Mouse (Mus musculus) liver, embryonic 16.5 days (tissue): Measurements from ENCODE around the gene Fam167b. TPM values are rescaled to one million over a fixed set of nuclear protein-coding genes. Genes with fewer than 3 reads are reported as not detected.
"Not testable (repeated sequence)": the region's sequence is repeated elsewhere in the genome, so short reads cannot be mapped to it uniquely, and the experiment has no call there.

Experiments
- ATAC-seq: fragments of 200-750 bp; cut with Nextera tagmentation; 2 replicates; pipeline ENCODE4 v1.8.0; 2017; ENCODE audit warnings: low read depth, mild to moderate bottlenecking, moderate number of reproducible peaks, moderate library complexity
- H3K27ac ChIP-seq: fragments of 300-500 bp; sonication (generic); 2 replicates; pipeline ENCODE4 v1.5.1; 2014; ENCODE audit warnings: mild to moderate bottlenecking, low read length
- H3K27me3 ChIP-seq: fragments of 300-500 bp; sonication (generic); 2 replicates; pipeline ENCODE4 v1.6.1; 2014; ENCODE audit warnings: low read depth, low read length, mixed read lengths; ENCODE audit not compliant: control insufficient read depth, insufficient read depth
- H3K36me3 ChIP-seq: fragments of 300-500 bp; sonication (generic); 2 replicates; pipeline ENCODE4 v1.6.1; 2014; ENCODE audit warnings: mild to moderate bottlenecking; ENCODE audit not compliant: control insufficient read depth, insufficient read depth
- H3K4me1 ChIP-seq: fragments of 300-500 bp; sonication (generic); 2 replicates; pipeline ENCODE4 v1.6.1; 2014; ENCODE audit warnings: low read depth, low read length, mixed read lengths; ENCODE audit not compliant: control insufficient read depth
- H3K4me2 ChIP-seq: fragments of 300-500 bp; sonication (generic); 2 replicates; pipeline ENCODE4 v1.6.1; 2014; ENCODE audit warnings: low read depth, low read length, mixed read lengths
- H3K4me3 ChIP-seq: fragments of 300-500 bp; sonication (generic); 2 replicates; pipeline ENCODE4 v1.5.1; 2014; ENCODE audit warnings: low read depth, mild to moderate bottlenecking, low read length
- H3K9ac ChIP-seq: fragments of 300-500 bp; sonication (generic); 2 replicates; pipeline ENCODE4 v1.6.1; 2014; ENCODE audit warnings: low read depth, low read length
- H3K9me3 ChIP-seq: fragments of 300-500 bp; sonication (generic); replicated peaks from 2 replicates; pipeline ENCODE4 v1.6.1; 2016; ENCODE audit warnings: low read length; ENCODE audit not compliant: control insufficient read depth
- WGBS: fragments of 180-500 bp; shearing (Covaris S2); extraction: QIAGEN DNeasy Blood & Tissue Kit; methylation state at CpG from one replicate; pipeline ENCODE4 v1.1.7; 2014; ENCODE audit not compliant: insufficient replicate concordance; 5-methylcytosine and 5-hydroxymethylcytosine counted together
- polyA plus RNA-seq: library from polyadenylated mRNA; unstranded; fragments of >200 nt; fragmentation: Nextera tagmentation; extraction: Ambion mirVana; gene quantifications from 2 replicates; pipeline ENCODE4 v1.2.1, GENCODE M21; 2015

The Fam167b gene
- polyA plus RNA-seq, 1 experiment from 2014 or later, result 6.9 TPM

DNA sequence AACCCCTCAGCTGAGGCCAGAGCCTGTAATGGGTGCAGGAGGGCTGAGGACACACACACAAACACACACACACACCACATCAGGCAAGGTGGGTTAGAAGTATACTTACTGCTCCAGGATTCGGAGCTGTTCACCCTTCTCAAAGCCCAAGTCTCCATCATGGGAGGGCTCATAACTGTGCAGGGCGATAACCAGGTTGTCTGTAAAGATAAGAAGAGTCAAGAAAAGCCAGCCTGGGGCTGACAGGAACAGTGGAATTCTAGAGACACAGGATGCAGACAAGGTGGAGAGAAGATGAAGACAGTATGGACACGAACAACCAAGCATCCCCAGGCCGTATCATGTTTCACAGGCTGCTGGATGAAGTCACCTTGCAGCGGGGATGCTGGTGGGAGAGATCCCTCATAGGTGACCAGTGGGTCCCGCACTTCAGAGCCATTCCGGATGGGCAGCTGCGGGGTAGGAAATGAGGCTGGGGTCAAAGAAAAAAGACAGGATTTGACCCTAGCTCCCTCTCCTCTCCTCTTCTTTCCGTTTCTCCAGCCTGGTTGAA, 21.0 kb downstream of the Fam167b start:
- Histone ChIP-seq H3K4me3 (peak overlapping the region; percentile 67), H3K9me3 (no peaks in the 10 kb centered on the region), H3K4me1 (peaks cover 31% of the 10 kb centered on the region), H3K27ac (peak overlapping the region; percentile 84), H3K27me3 (peaks cover 15% of the 10 kb centered on the region), H3K9ac (peak overlapping the region; percentile 72), H3K4me2 (peak overlapping the region; percentile 97), H3K36me3 (no peaks in the 10 kb centered on the region)
- ATAC-seq, result peak; percentile 84
- WGBS, result 64% methylated on average over 9 of the region's 9 CpGs

DNA sequence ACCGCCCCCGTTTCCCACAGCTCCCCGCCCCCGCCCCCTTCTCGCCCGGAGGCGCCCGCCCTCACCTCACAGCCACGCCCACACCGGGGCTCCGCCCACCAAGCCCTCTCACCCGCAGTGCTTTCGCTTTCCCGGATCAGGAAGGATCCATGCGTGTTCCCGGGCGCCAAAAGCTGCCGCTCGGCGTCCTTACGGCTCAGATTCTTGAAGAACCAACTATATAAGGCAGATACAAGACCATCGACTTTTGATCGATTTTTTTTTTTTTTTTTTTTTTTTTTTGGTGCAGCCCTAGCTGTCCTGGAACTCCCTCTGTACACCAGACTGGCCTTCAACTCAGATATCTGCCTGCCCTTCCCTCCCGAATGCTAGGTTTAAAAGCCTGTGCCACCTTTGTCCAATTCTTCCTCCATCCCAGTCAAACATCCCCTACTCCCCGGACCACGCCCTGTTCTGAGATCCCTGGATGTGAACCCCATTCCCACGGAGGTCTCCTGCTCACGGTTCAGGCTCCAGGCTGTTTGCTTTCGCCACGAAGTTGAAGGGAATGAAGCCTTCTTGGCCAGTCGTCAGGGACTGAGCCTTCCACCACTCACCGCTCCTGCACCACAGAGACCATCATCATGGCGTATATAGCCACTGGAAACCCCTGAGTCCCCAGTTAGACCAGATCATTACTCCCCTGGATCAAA, 21.7 kb downstream of the Fam167b start:
- 8% methylated on average over 32 of the region's 33 CpGs for WGBS
- Histone ChIP-seq H3K9ac (peak overlapping the region; percentile 72), H3K4me1 (peaks cover 31% of the 10 kb centered on the region), H3K9me3 (no peaks in the 10 kb centered on the region), H3K36me3 (no peaks in the 10 kb centered on the region), H3K27me3 (peaks cover 15% of the 10 kb centered on the region), H3K4me2 (peak overlapping the region; percentile 97), H3K4me3 (peak overlapping the region; percentile 67), H3K27ac (peak overlapping the region; percentile 84)
- peak; percentile 69 for ATAC-seq

DNA sequence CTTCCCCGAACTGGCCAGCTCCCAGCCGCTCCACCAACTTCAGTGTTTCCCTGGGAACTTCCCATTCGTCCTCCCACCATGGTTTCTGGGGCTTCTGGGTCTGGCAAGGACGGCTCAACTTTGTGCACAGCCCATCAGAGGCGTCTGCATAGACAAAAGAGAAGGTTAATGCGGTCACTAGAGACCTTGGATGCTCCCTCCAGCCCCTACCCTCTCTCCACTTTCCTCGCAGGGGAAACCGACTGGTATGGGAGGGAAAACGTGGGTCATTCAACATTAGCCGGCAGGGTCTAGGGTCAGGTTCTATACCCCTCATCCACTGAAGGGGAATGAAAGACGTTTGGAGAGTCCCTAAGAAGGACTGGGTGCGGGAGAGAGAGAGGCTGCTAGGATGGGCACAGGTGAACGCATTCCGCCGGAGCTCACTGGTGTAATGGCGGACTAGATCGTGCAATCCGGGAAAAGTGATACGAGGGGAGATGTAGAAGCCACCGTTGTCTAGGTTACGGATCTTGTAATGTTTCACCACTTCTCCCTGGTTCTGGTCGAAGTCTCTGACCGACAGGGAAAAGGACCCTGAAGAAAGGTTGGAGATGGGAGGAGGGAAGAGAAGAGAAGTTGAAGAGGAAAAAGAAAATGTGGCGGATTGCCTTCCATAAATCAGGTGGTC, 22.4 kb downstream of the Fam167b start:
- ATAC-seq, result 0 out of 2 replicates have a peak, but pooled peaks have one; percentile 16
- Histone ChIP-seq H3K27ac (no peak overlapping the region), H3K4me2 (peak overlapping the region; percentile 97), H3K9me3 (no peaks in the 10 kb centered on the region), H3K4me3 (peak overlapping the region; percentile 67), H3K9ac (peak overlapping the region; percentile 72; the same call in 1 of the 2 replicates), H3K4me1 (peaks cover 28% of the 10 kb centered on the region), H3K27me3 (peaks cover 15% of the 10 kb centered on the region), H3K36me3 (no peaks in the 10 kb centered on the region)
- 1% methylated on average over 24 of the region's 24 CpGs for WGBS

DNA sequence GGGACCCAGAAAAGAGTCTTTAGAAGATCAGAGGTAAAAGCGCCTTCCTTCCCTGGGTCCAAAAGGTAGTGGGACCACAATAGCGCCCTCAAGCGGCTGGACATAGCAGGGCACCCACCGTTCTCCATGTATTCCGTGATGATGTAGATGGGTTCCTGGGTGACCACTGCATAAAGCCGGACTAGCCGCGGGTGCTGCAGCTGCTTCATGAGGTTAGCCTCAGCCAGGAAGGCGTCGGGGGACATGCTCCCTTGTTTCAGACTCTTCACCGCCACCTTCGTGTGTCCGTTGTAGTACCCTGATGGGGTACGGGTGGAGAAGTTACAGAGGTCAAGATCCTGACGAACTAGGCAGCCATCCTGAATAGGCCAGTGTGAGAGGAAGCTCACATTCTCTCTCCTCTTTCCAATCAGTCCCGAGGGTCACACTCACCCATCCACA, 22.9 kb downstream of the Fam167b start:
- 3% methylated on average over 16 of the region's 16 CpGs for WGBS
- Histone ChIP-seq H3K9me3 (no peaks in the 10 kb centered on the region), H3K4me2 (peak overlapping the region; percentile 97), H3K27me3 (peaks cover 15% of the 10 kb centered on the region), H3K27ac (no peak overlapping the region), H3K4me3 (peak overlapping the region; percentile 67), H3K4me1 (peaks cover 28% of the 10 kb centered on the region), H3K9ac (peak overlapping the region; percentile 72; the same call in 1 of the 2 replicates), H3K36me3 (no peaks in the 10 kb centered on the region)
- no peak for ATAC-seq

GRCm38 (mm10) chr4:129554512-129554911, 23.8 kb downstream of the Fam167b start:
- not testable (repeated sequence) for H3K4me3 ChIP-seq, H3K9ac ChIP-seq, H3K36me3 ChIP-seq, H3K9me3 ChIP-seq, H3K27ac ChIP-seq, ATAC-seq, H3K4me2 ChIP-seq
- WGBS, result 81% methylated on average over 6 of the region's 6 CpGs
- Histone ChIP-seq H3K4me1 (peaks cover 28% of the 10 kb centered on the region), H3K27me3 (peaks cover 15% of the 10 kb centered on the region)

GRCm38 (mm10) chr4:129550295-129550694, 28.1 kb downstream of the Fam167b start:
- Histone ChIP-seq H3K9ac (no peak overlapping the region), H3K4me3 (no peak overlapping the region), H3K36me3 (no peaks in the 10 kb centered on the region), H3K4me2 (no peak overlapping the region), H3K4me1 (peaks cover under 1% of the 10 kb centered on the region; the same call in 1 of the 2 replicates), H3K27ac (no peak overlapping the region), H3K27me3 (peaks cover 8% of the 10 kb centered on the region), H3K9me3 (no peaks in the 10 kb centered on the region)
- 78% methylated on average over 1 of the region's 1 CpGs for WGBS
- no peak for ATAC-seq

DNA sequence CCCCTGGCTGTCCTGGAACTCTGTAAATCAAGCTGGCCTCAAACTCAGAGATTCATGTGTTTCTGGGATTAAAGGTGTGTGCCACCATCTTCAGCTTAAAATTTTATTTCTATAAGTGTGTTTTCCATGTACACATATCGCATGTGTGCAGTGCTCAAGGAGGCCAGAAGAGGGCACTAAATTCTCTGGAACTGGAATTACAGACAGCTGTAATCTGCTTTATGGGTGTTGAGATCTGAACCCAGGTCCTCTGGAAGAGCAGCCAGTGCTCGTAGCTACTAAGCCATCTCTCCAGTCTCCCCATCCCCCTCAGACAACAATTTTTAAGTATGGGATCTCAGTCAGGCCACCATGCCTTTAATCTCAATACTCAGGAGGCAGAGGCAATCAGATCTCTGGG, 29.0 kb downstream of the Fam167b start:
- 62% methylated on average over 2 of the region's 2 CpGs for WGBS
- Histone ChIP-seq H3K9me3 (no peaks in the 10 kb centered on the region), H3K9ac (no peak overlapping the region), H3K4me2 (no peak overlapping the region), H3K4me3 (no peak overlapping the region), H3K27ac (no peak overlapping the region), H3K27me3 (no peaks in the 10 kb centered on the region), H3K4me1 (no peaks in the 10 kb centered on the region; the same call in 1 of the 2 replicates), H3K36me3 (no peaks in the 10 kb centered on the region)
- no peak for ATAC-seq

GRCm38 (mm10) chr4:129547631-129548030, 30.7 kb downstream of the Fam167b start:
- not testable (repeated sequence) for H3K9me3 ChIP-seq, ATAC-seq
- 51% methylated on average over 4 of the region's 4 CpGs for WGBS

GRCm38 (mm10) chr4:129544106-129544505, 34.2 kb downstream of the Fam167b start:
- H3K4me1 ChIP-seq, result peaks cover 17% of the 10 kb centered on the region
- no peak overlapping the region for H3K27ac ChIP-seq
- no peak overlapping the region for H3K9ac ChIP-seq
- no peaks in the 10 kb centered on the region for H3K9me3 ChIP-seq
- peaks cover 4% of the 10 kb centered on the region for H3K36me3 ChIP-seq
- H3K4me3 ChIP-seq, result no peak overlapping the region
- 81% methylated on average over 4 of the region's 4 CpGs for WGBS
- H3K27me3 ChIP-seq, result no peaks in the 10 kb centered on the region
- H3K4me2 ChIP-seq, result no peak overlapping the region
- ATAC-seq, result no peak

More at GRCm38 (mm10) chr4:129547631-129548030, 30.7 kb downstream of the Fam167b start:
- H3K27ac ChIP-seq, H3K4me2 ChIP-seq, H3K9ac ChIP-seq, H3K27me3 ChIP-seq, H3K4me3 ChIP-seq, H3K4me1 ChIP-seq, H3K36me3 ChIP-seq: not testable (repeated sequence)
